Mouse (Mus musculus): ENCODE measurements around the gene Ghrl. TPM values are rescaled to one million over a fixed set of nuclear protein-coding genes. Genes with fewer than 3 reads are reported as not detected.

Gene Ghrl
- total RNA-seq, 4 experiments from 2014 or later, result not detected

DNA sequence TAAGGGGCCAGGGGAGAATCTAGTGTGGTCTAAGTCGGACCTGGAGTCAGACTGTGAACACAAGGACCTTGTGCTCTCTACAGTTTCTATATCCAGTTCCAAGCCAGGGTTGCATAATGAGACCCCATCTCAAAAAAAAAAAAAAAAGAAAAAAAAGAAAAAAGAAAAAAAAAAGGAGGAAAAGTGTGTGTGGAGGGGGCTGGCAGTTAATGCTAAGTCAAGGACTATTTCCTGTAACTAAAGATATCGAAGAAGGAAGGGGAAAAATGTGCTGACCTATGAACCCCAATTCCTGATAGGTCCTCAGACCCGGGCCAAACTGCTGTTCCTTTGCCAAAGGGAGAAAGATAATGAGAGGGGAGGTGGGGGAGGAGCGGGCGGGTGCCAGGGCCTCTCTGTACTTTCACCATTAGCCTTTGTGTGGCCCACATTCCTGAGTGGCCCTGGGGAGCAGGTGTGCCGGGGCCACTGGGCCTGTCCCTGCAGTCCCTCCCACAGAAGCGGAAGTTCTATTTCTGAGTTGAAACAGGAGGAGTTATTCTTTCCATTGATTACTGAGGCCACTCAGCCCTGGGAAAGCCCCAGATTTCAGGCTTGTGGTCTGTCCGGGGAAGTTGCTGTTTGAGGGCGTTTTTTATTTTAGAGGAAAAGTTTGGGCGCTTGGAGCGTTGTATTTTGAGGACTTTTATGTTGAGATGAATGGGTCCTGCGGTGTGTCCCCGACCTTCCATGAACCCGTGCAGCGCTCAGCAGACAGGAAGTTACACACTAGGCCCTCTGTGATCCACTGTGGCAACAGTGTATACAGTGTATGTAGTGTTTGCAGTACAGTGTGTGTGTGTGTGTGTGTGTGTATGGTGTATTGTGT lies 51.2 kb downstream of the Ghrl start:
- no peak for DNase-seq (ENCODE audit: low spot score in 2 of 2)

DNA sequence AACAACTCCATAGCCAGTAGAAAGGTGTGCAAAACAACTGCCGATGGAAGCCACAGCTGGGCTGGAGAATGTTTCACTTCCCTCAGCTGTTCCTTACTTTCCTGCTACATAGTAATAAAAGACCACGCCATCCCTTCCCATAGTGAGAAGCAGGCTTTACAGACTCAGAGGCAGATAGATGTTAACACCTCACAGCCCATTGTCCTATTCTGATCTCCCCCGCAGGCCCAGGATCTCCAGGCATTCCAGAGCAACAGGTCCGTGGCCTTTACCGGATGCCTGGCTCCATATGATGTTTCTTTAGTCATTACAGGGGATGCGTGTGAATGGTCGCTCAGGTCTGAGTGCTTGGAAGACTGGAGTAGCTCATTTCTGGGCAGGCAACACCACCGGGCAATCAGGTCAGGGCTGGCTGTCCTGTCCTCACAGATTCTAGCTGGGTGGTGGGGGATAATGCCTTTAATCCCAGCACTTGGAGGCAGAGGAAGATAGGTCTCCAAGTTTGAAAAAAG lies 52.0 kb downstream of the Ghrl start:
- DNase-seq (ENCODE audit: low spot score in 2 of 2), result no peak

Small RNA genes lying within 50 kb of the gene (microRNA-seq; reads per million reads assigned to microRNA genes)
- gene Mir7042, result 0 to 0.64 reads per million in 2 experiments

Other genes starting within 250 kb of the Ghrl start
- 1 to 10 TPM; 3.8 to 6.1 (median 4.8) TPM for gene Il17rc, start 248.5 kb downstream of the Ghrl start, total RNA-seq (2022)
- 100 to 1,000 TPM in 2 of 4 experiments, 10 to 100 TPM in 2; 86.9 to 135 (median 104) TPM for gene Creld1, start 236.6 kb downstream of the Ghrl start, total RNA-seq (2022)
- 10 to 100 TPM; 45.3 to 51.3 (median 49.8) TPM for gene Prrt3, start 217.9 kb downstream of the Ghrl start, total RNA-seq (2022)
- gene Emc3, start 188.2 kb downstream of the Ghrl start, total RNA-seq (2022), result 10 to 100 TPM; 62.1 to 75.3 (median 71.4) TPM
- 1 to 10 TPM; 2.0 to 2.5 (median 2.3) TPM for gene Fancd2, start 188.2 kb downstream of the Ghrl start, total RNA-seq (2022)
- gene Fancd2os, start 119.2 kb downstream of the Ghrl start, total RNA-seq (2022), result under 1 TPM in 3 of 4 experiments, not detected in 1; 0.37 to 0.56 (median 0.55) TPM
- gene Brk1, start 115.1 kb downstream of the Ghrl start, total RNA-seq (2022), result 100 to 1,000 TPM; 207 to 213 (median 208) TPM
- gene Vhl, start 95.9 kb downstream of the Ghrl start, total RNA-seq (2022), result 10 to 100 TPM; 41.0 to 50.5 (median 47.0) TPM
- gene Irak2, start 81.4 kb downstream of the Ghrl start, total RNA-seq (2022), result 10 to 100 TPM; 19.3 to 25.0 (median 21.7) TPM
- 10 to 100 TPM; 63.5 to 73.0 (median 68.1) TPM for gene Tatdn2, start 22.8 kb downstream of the Ghrl start, total RNA-seq (2022)
- gene Sec13, start 20.9 kb upstream of the Ghrl start, total RNA-seq (2022), result 10 to 100 TPM; 67.9 to 80.9 (median 77.0) TPM

Data from layer of hippocampus, adult 8-10 months (tissue).